Mouse (Mus musculus): ENCODE results near the gene Cd200r2.

DNA sequence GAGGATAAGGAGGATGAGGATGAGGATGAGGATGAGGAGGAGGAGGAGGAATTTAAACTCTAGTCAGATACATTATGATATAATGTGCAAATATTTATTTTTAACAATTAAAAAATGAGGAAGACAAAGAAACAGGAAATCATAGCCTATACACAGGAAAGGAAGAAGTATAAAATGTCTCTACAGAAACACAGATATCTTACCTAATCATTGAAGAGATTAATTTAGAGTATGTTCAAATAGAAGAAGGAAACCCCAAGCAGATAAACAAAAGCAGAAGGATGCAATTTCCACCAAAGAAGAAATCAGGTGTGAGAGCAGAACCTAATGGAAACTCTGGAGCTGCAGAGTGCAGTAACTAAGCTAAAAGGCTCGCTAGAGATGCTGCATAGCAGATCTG, 48.9 kb upstream of the Cd200r2 start:
- TF ChIP-seq POLR2A (IDR thresholded peaks at IDR 0.05; ENCODE audit: insufficient read depth, low read length) (no peak), CTCF (IDR thresholded peaks at IDR 0.05; ENCODE audit: low read depth, low read length) (no peak), EP300 (IDR thresholded peaks at IDR 0.05; ENCODE audit: insufficient read depth, low read depth, low read length) (no peak)
